Mouse (Mus musculus): ENCODE measurements around the gene Agl.

The Agl gene

GRCm38 (mm10) chr3:116807811-116808506 lies at the start of gene Agl:
Agl (minus strand) TSS chr3:116808166.
- peak; percentile 92 for DNase-seq (ENCODE audit: low read depth)

DNA sequence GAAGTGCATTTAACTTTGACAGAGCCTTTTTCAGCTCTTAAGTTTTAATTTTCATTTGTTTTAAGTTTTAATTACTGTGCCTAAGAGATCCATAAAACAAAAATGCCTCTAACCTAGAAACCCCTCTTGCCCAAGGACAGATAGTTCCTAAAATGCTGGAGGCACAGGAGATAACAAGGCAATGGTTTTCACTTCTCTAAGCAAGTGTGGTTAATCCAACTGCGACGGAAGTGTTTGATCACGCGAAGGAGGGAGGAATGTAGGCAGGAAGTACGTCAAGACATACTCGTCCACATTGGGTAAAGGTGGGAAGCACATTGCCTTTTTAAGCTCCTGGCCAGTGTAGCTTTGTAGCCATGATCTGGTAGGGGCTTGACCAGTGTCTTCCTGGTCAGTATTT lies 49.6 kb upstream of the Agl start:
- no peak for DNase-seq (ENCODE audit: low read depth)

DNA sequence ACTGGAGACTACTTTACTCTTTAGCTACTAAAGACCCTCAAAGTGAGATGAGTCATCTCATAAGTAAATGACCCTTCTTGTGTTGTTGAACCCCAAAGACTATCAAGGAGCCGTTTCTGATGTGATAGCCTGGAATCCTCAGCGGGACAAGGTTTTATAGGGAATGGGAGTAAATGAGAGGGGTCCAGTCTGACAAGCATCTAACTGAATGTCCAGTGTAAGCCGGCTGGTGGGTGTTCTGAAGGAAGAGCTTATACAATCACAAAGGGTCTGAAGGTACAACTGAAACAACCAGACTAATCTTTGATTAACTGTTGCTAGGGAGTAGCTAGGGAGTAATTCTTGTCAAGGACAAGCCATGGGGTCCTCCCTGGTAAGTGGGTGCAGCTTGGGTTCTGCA lies 44.5 kb upstream of the Agl start:
- DNase-seq (ENCODE audit: low read depth): no peak

- no peak for DNase-seq (ENCODE audit: low read depth)
Measured at GRCm38 (mm10) chr3:116850376-116850775, 42.4 kb upstream of the Agl start.

GRCm38 (mm10) chr3:116848936-116849335 lies 41.0 kb upstream of the Agl start:
- no peak for DNase-seq (ENCODE audit: low read depth)

DNA sequence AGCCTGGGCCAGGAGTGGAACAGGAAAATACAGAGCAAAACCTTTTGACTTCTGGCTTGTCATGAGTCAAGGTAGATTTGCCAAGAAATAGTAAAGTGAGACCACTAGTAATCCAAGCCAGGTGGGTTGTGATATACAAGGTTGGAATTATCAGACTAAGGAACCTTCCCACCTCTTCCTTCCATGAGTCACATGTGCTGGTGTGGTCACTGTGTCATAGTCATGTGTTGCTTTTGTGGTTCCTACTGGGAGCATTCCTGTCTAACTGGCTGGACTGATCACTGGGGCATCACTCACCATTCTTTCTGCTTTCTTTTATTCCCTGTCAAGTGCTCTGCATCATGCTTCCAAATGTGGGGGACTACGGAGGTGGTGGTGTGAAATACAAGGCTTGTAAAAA lies 40.1 kb upstream of the Agl start:
- no peak for DNase-seq (ENCODE audit: low read depth)

GRCm38 (mm10) chr3:116846084-116846483 lies 38.1 kb upstream of the Agl start:
- no peak for DNase-seq (ENCODE audit: low read depth)

DNA sequence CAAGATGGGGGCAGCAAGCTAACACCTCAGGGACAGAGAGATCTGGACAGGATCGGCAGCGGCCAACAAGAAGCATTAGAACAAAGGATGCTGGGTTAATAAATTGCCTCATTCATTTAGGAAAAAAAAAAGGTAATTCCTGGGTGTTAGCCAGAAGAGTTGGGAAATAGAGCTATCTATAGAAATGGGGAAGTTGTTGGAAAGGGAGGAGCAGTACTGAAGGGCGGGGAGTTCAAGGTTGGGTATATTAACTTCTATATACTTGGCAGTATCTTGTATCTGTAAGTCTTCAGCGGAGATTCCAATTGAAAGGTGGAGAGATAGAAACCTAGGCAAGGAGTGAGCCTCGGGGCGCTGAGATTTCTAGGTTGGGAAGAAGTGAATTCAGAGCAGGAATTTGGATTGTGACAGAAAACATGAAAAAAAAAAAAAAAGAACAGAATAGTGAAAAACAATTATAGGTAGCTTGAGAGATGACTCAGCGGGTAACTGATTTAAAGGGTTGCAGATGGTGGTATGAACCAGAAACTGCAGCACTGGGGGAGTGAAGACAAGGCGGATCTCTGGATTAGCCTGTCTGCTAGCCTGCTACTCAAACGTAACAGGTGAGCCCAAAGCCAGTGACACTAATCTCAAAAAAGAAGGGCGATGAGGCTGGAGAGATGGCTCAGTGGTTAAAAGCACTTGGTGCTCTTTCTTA lies 37.1 kb upstream of the Agl start:
- no peak for DNase-seq (ENCODE audit: low read depth)

GRCm38 (mm10) chr3:116841311-116841710 lies 33.3 kb upstream of the Agl start:
- no peak for DNase-seq (ENCODE audit: low read depth)

- DNase-seq (ENCODE audit: low read depth): no peak
Measured at GRCm38 (mm10) chr3:116836681-116837475, 28.9 kb upstream of the Agl start.

DNA sequence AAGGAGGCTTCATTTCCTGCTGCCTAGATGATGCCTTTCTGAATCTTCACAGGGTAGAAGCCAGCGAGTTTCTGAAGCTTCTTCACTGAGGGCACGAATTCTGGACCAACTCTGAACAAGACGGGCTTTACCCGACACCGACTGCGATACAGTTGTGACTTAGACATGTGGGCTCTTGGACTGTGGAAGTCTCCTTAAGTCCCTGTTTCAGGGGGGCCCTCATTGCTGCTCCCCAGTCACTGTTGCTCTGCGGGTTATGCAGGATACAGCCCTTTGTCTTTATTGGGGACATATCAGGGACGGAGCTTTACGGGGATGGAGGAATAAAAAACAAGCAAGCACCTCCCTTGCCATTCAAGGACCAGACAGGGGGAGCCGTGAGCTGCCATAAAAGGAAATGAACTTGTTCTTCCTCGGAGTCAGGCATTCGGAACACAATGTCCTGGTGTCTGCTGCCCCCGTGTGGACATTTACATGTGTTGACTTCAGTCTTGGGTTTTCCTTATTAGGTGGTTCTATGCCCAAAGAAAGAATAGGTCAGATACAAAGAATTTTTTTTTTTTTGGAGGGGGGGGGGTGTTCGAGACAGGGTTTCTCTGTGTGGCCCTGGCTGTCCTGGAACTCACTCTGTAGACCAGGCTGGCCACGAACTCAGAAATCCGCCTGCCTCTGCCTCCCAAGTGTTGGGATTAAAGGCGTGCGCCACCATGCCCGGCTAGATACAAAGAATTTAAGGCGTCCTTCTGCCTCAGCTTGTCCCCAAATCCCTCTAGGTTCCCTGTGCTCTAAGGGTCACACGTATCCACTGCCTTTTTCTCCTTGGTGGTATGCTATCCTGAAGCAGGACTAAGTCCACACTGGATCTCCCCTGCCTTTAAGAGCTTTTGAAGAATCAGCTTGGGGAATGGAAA lies 28.1 kb upstream of the Agl start:
- DNase-seq (ENCODE audit: low read depth): peak; percentile 96

- DNase-seq (ENCODE audit: low read depth): no peak
Measured at GRCm38 (mm10) chr3:116835350-116835749, 27.4 kb upstream of the Agl start.

GRCm38 (mm10) chr3:116834241-116834640 lies 26.3 kb upstream of the Agl start:
- no peak for DNase-seq (ENCODE audit: low read depth)

GRCm38 (mm10) chr3:116833491-116833890 lies 25.5 kb upstream of the Agl start:
- DNase-seq (ENCODE audit: low read depth): no peak

- DNase-seq (ENCODE audit: low read depth): no peak
Measured at GRCm38 (mm10) chr3:116832526-116833310, 24.8 kb upstream of the Agl start.

DNA sequence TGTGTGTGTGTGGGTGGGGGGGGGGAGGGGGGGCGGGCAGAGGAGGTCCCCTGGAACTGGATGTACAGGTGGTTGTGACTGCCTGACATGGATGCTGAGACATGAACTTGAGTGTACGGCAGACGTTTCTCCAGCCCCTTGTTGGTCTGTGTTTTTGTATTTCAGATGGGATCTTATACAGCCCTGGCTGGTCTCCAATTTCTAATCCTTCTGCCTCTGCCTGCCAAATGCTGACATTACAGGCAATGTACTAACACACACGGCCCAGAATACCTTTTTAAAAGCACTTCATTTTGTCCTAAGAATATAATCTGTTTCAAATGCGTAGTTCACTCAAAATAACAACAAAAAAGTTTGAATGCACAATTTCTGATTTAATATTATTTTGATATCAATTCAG lies 23.4 kb upstream of the Agl start:
- no peak for DNase-seq (ENCODE audit: low read depth)

DNA sequence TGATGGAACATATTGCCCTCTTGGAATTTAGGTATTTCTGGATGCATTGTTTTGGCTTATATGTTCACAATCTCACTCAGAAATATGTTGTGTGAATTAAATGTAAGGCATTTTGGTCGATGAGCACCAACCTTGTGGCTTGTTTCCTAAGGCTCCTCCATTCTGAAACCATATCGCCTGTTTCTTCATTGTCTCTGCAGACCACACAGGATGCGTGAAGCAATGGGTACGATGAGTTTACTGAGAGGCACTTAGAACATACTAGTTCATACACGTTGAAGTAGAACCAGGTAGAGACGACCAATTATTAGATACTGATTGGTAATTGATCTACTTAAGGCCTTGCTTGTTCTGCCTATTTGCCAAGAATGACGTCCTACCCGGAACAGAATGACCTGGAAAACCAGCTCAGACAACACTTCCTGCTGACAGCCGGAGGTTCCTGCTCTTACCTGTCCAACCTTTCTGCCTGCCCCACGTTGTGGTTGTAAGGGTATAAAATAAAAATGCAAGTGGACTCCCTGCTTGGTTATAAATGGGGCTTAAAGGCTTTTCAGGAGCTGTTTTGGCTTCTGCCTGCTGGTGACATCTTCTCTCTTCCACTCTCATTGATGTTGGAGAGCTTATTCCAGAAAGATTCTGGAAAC lies 21.4 kb upstream of the Agl start:
- no peak for DNase-seq (ENCODE audit: low read depth)

DNA sequence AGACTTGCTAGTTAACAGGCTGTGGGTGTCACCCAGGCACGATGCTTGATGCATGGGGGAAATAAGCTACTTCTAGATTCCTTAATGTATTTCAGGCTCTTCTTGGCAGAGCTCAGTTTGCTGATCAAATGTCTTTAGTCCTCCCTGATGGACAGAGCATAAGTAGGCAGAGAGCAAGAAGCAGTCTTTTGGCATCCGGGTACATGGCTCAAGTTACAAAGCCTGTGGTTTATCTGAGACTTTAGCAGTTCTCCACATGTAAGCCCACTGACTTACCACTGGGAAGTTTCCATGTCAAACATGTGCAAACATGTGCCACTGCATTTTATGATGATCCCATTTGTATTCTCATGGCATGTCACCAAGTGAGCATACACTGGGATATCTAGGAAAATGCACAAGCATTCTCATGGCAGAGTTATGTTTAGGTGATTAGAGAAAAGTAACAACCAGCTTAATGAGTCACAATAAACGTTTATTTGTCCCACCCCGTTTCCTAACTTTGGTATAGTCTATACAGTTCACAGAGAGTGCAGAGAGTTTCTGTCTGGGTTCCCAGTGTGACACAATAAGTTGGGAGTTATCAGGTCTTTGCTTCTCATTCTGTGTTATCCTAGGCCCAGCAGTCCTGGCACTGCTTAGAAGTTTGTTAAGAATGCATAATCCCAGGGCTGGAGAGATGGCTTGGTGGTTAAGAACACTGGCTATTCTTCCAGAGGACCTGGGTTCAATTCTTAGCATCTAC lies 18.7 kb upstream of the Agl start:
- no peak for DNase-seq (ENCODE audit: low read depth)

GRCm38 (mm10) chr3:116817231-116817630 lies 9.3 kb upstream of the Agl start:
- no peak for DNase-seq (ENCODE audit: low read depth)

GRCm38 (mm10) chr3:116816674-116817215 lies 8.8 kb upstream of the Agl start:
- DNase-seq (ENCODE audit: low read depth): no peak
